Mouse (Mus musculus) embryo, embryonic 11.5 days (tissue): ENCODE results near the gene Shld2.

Experiments
- DNase-seq: peaks from one replicate; pipeline ENCODE4 v3.0.0-alpha.2; 2012; ENCODE audit warnings: low read depth, low spot score

Gene Shld2

DNA sequence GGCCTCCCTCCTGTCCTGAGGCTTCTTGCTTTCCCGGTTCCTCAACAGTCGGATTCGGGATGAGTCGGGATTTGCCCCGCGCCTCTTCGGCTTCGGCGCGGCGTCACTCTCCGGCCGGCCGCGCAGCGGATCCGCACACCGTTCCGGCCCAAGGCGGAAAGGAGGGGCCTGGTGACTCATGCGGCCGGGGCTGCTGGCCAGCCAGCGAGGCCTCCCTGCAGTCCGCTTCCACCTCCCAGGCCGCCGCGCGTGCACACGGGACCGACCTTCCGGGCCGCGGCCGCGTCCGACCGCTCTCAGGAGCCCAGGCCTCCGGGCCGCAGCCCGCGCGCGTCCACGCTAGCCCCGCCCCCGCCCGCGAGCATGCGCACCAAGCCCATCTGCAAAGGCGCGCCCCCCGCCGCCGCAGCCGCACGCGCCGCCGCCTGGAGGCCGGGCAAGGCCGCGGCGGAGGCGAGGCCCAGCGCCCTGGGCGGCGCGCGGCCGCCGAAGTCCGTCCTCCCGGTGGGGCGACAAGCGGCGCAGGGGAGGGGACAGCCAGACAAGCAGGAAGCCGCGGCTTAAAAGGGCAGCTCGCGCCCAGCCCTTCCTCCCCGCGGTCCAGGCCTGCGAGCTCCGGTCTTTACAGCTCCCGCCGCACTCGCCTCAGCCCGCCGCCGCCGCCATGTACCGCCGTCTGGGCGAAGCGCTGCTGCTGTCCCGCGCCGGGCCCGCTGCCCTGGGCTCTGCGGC, at the start of gene Shld2, which contains the start of gene Glud1:
TSS of gene Shld2 (minus strand) at position 260 of the 732 bp plus-strand sequence.
TSS of gene Glud1 (plus strand) at position 494 of the 732 bp plus-strand sequence.
- peak; percentile 92 for DNase-seq

DNA sequence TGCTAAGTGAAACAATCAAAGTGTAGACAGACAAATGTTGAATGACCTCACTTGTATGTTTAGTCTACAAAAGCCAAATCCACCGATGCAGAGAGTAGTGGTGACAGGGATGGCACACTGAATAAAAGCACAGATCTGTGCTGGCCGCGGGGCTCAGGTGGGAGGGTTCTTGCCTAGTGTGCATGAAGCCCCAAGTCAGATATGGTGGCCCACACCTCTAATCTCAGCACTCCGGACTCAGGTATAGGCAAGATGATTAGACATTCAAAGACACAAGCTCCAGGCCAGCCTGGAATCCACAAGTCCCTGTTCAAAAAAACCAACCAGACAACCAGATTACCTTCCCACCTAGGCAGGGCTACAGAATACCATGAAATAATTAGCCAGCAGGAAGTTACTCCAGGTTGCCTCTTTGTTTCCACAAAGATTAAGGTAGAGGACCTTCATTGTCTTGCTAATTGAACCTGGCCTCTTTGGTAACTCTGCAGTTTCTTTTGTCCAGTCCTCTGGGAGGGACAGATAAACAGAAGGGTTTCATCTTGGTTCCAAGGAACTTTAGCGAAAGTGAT, 49.5 kb upstream of the Shld2 start:
- DNase-seq, result no peak

DNA sequence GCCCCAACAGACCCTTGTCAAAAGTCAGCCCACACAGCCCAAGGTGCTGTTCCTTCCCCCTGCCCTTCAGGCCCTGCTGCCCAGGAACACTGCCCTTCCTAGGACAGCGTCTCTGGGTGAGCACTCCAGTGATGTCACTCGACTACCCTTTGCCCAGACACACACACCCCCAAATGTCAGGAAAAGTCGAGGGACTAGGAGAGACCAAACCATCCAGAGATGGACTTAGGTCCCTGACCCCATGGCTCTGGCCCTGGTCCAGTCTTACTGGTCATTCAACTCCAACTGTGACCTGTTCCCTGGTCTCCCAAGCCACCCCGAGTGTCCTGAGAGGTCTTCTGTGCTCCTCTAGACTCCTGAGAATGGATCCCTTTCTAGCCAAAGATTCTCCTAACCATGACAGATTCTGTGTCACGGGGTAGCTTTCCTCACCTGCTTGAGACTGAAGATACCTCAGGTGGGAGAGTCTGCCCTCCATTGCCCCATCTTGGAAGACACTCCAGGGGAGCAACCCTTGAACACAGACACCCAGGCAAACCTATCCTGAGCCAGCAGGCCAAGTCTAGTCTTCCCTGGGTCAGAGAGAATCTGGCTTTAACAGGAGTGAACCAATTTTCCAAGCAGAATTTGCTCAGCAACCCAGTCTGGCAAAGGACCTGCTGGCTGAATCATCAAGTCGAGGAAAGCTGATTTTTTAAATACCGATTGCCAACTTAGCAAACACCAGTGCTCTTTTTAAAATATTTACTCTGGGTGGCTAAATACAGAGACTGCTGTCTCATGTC, 47.6 kb upstream of the Shld2 start:
- no peak for DNase-seq

DNA sequence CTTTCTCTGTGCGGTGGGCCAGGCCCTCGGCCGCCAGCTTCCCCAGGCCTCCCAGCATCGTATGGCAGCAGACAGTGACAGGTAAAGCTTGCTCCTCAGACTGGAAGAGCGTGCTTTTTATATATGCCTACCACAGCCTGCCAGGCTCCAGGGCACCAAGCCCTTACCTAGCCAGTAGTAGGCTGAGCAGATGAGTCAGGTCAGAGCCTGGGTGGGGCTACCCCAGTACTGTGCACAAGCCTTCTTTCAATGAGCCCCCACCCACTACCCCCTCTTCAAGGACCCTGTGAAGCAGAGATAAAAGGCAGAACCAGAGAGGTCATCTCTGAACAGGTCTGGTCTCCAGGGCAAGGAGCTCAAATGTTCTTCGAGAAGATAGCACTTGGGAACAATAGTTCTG, 45.0 kb upstream of the Shld2 start, which contains the start of gene Fam25c:
TSS of gene Fam25c (minus strand) at position 133 of the 400 bp plus-strand sequence.
- no peak for DNase-seq

DNA sequence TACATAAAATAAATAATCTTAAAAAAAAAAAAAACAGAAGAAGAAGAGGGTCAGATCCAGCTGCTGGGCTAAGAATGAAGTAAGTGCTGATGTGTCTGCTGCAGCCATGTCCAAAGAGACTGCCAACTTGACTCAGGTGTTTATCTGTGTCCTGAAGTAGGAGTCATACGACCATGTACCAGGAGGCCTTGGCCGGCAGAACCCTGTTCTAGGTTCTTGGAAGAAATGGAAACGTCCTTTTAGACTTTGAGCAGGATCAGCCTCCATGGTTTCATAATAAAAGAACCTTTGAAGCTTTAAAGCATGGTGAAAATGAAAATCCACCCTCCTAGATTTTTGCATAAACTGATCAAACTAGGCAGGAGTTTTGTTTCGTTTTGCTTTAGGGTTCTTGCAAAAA, 44.2 kb upstream of the Shld2 start:
- no peak for DNase-seq

DNA sequence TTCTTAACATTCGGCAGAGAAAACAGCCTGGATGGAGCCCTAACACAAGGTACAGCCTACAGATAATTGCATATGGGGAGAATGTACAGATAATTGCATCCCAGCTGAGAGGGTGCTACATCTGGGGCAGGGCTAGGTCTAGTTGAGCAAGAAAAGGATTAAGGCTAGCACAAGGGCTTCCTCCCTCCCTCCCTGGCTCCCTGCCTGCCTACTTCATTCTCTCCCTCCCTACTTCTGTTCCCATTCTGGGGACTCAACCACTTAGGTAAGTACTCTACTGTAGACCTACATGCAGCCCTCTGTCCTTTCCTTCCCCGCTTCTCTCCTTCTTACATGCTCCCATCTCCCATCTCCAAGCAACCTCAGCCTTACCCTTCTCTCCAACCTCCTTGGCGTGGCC, 43.0 kb upstream of the Shld2 start:
- DNase-seq, result no peak

DNA sequence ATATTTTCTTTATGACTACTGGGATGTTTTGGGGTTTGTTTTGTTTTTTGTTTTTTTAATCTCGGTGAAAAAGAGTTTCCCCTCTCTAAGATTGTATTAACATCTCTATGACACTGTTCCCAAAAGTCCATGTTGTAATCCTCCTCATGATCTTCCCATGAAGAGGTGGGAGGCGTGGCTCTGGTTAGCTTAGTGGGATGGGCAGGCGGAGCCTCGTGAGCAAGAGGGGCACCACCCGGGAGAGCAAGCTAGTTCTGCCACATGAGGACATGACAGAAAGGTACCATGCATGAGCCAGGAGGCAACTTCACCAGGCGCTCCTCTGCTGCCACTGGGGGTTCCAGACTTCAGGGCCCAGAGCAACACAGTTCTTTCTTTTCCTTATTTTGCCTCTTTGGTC, 42.2 kb upstream of the Shld2 start:
- no peak for DNase-seq

DNA sequence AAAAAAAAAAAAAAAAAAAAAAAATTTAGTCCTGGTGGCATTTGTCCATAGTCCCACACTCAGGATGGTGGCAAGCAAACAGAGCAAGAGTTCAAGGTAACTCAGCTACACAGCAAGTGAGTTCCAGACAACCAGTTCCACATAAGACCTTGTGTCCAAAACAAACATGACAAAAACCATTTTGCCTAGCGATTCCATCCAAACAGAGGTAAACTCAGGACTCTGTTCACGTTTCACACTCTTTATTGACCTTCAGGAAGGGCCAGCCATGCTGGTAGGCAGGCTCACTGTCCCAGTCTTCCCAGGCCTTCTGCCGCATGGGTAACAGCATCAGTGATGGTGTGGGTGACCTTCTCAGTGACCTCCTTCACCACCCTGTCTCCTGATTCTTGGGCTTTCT, 41.4 kb upstream of the Shld2 start:
- DNase-seq, result no peak

DNA sequence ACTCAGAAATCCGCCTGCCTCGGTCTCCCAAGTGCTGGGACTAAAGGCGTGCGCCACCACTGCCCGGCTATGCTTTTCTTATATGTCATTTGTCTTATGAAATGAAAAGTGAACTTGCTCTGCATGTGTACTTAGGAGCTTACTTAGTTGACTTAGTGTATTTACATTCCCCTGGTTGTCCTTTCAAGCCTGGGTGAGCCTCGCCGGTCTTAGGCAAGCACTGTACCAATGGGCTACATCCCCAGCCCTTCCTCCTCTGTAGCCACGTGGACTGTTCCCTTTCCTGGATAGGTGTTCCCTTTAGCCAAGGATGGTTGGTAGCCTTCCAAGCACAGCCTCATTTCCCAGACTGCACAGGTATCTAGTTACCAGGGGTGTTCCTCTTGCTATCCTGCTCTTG, 38.7 kb upstream of the Shld2 start:
- no peak for DNase-seq

DNA sequence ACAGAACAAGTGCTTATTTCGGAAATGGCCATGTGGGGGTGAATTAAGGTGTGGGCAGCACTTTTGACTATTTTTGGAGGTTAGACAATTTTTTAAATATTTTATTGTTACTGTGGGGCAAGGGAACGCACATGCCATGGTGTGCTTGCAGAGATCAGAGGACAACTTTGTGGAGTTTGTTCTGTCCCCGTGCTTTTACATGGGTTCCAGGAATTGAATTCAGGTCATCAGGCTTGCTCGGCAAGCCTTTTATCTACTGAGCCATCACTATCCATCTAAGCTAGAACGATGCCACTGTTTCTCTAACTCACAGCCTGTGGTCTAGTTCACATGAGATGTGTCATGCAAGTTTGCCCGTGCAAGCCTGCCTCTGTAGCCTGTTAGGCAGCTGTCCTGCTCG, 38.0 kb upstream of the Shld2 start:
- no peak for DNase-seq

DNA sequence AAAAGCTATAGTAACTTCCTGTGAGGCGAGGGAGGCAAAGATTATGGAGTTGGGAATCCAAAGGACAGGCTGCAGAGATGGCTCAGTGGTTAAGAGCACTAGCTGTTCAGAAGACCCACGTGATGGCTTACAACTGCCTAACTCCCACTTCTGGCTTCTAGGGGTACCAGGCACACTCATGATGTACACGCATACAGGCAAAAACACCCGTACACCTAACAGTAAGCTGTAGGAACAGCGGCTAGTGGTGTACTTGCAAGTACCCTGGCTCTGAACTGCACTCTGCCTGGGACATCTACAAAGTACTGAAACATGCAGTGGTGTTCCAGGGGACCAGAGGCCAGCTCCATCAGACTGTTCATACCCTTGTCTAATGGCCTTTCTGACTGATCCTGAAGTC, 36.8 kb upstream of the Shld2 start:
- DNase-seq, result no peak

DNA sequence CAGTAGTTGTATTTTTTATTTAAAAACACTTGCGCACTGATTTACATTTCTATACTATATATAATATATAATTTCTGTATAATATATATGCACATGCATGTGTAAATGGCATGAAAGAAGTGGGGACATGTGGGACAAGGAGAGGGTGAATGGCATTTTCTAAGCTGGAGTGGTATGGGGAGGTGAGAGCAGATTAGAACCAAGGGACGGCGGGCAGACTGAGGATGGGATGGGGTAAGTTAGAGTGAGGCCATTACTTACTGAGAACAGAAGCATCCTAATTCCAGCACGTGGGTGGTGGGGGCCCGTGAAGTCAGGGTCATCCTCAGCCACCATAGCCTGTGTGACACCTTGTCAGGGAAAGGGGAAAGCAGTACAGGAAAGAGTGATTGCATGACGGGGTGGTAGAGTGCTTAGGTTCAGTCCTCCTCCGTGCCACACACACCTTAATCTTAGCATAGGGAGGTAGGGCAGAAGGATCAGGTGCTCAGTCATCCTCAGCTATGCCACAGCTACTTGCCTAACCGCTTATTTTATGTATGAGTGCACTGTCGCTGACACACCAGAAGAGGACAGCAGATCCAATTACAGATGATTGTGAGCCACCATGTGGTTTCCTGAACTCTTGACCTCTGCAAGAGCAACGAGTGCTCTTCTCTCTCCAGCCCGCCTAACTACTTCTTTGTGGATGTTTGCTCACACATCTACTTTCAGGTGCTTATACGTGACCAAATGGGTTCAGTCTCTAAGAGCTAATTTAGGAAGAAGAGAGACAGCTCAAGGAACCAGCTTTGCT, 35.7 kb upstream of the Shld2 start:
- DNase-seq, result no peak

DNA sequence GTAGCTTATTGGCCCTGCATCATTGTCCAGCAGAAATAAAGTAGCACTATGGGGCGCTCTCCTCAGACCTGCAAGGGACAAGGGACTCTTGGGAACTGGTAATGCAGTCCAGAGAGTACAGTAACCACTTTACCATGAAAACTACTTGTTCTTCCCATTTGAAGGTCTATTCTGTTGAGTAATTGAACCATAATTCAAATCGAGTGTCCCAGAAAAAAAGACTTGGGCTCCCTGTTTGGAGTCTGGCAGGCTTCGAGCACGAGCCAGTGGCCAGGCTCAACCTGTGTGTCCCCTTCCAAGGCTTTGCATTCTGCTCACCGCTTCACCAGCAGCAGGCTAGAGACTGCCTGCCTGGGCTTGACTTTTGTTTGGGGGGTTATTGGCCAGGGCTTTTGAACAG, 34.1 kb upstream of the Shld2 start:
- DNase-seq, result no peak

DNA sequence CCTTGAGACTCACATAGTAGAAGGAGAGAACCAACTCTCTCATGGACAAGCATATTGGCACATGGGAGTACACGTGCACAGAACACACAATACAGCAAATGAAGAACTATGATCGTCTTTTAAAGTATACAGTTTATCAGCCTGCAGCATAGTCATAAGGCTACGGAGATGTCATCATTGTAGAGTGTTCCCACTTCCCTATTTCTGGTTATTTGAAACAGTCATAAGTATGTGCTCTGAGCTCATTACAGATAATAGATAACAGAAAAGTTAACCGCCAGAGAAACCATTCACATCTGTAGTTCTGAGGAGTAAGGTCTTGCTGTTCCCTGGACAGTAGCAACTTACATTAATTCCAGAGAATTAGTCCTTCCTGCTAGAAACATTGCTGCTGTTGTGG, 32.8 kb upstream of the Shld2 start:
- no peak for DNase-seq

DNA sequence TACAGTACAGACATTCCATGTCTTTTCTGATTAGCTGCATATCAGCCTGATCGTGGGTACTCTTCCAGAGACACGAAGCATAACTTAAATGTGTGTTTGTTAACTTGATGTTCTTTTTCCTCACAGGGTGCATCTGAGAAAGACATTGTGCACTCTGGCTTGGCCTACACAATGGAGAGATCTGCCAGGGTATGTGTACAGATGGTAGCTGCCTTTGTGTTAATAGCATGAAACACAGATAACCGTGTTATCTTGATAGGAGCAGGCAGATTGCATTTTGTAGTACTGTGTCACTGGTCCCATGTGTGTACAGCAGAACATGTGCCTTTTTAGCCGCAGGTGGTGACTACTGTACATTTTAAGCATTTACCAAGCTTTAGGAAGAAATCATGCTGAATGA, 31.7 kb upstream of the Shld2 start:
- no peak for DNase-seq

DNA sequence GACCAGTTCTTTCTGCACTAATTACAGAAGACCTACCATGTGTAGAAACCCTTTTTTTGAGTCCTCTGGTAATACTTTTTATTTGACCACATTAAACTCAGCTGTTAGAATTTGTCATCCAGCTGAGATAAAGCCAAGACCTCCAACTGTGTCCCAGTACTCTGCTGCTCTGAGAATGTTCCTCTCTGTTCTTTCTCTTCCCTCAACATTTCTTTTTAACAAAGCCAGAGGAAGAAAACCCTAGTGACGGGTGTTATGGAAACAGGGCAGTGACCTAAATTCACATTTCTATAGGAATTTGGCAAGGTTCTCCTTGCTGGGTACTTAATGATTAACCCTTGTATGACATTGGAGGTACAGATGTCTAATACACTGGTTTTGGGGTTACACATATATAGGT, 29.2 kb upstream of the Shld2 start:
- DNase-seq, result no peak

DNA sequence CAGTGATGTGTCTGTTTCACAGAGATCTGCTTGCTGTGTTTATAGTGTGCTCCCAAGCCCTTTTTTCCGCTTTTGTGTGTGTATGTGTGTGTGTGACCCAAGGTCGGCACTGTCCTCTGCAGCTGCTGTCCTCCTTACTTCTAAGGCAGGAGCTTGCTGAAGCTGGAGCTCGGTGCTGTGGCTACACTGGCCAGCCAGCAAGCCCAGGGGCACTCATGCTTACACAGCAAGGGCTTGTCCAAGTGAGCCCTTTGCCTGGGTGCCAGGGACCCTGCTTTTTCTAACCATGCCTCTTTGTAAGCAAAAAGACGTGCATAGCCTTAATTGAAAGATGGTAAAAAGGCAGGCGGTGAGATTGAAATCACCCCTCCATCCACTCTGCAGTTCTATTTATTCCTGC, 22.2 kb upstream of the Shld2 start:
- DNase-seq, result no peak

DNA sequence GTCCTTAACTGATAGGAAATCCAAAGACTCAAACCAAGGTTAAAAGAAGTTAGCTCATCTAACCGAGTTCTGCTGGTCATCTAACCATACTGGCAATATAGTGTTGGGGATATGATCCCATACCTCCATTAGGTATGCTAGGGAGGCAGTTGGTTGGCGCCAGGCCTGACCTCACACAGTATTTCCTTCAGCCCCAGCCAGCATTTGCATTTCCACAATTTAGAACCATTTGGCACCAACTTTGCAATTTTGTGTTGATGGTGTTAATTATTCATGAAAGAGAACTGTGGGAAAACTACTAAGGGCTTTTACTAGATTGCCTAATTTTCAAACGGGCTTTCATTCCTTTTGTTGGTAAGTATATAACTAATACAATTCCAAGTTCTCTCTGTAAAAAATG, 21.6 kb upstream of the Shld2 start:
- no peak for DNase-seq

DNA sequence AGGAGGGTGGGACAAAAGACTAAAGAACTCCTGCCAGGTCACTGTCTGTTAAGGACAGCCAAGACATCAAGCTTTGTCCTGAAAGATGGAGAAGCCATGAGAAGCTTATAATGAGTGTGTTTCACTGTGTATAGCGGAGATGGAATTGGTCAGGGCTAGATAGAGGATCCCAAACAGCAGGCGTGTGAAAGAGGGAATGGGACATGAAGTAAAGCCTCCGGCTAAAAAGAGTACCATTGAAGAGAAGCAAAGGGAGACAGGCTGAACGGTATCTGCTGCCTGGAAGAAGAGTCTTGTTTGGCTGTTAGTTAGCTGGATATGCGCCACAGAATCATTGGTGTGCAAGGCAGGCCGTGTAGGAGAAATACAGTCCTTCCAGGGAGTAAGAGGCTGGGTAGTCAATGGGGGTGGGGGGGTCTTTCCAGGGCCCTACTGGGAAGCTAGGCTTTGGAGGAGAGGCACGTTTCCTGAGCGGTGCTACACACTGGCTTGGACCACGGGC, 20.4 kb upstream of the Shld2 start:
- DNase-seq, result no peak

DNA sequence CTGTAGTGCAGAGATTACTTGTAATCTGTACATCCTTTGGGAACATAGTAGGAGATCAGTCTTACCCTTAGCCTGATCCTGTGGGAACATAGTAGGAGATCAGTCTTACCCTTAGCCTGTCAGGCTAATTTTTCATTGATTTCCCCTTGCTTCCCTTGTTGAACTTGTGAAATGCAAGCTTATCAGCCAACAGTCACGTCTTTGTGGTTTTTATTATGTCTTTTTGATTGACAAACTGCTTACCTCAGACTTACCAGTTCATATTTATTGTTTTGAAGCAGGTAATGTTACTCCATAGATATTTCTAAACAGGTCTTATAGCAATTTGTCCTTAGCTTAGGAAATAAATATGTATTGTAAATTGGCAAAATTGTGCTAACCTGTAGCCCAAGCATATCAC, 17.3 kb upstream of the Shld2 start:
- no peak for DNase-seq

DNA sequence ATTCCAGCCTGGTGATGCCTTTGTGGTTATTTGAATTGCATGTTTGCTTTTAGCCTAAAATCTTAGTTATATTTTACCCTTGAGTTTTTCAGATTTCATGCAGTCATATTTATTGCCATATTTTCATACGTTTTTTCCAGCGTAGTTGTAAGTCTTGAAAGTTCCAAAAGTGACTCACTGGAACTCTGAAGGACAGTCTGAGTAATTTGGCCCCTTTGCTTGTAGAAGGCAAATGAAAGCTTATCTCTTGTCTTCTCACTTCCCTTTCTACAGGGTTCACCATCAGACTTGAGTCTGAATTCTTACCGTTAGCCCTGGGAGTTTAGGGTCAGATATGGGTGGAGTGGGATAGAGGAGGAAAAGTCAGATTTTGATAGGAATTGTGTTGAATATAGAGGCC, 16.3 kb upstream of the Shld2 start:
- DNase-seq, result no peak

DNA sequence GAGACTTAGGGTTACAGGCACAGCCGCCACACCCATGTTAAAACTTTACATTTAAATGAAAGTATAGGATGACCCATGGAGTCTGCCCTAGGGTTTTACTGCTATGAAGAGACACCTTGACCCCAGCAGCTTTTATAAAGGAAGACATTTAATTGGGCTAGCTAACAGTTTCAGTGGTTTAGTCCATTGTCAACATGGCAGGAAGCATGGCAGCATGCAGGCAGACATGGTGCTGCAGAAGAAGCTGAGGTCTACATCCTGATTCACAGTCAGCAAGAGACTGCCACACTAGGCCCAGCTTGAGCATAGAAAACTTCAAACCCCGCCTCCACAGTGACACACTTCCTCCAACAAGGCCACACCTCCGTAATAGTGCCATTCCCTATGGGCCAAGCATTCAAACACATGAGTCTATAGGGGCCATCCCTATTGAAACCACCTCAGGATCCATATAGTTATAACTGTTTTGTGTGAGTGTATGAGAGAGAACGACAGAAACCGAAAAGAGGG, 13.3 kb upstream of the Shld2 start:
- DNase-seq, result no peak
